Mouse (Mus musculus): ENCODE results near the gene Slc18a2. TPM values are rescaled to one million over a fixed set of nuclear protein-coding genes. Genes with fewer than 3 reads are reported as not detected.

Slc18a2 gene
- polyA plus RNA-seq, 1 experiment from 2014 or later, result 9.1 TPM

GRCm38 (mm10) chr19:59276354-59276753, 15.7 kb downstream of the Slc18a2 start:
- Histone ChIP-seq H3K36me3 (no peaks in the 10 kb centered on the region), H3K4me1 (replicated peaks) (no peaks in the 10 kb centered on the region), H3K27ac (no peak overlapping the region), H3K9ac (no peak overlapping the region), H3K4me2 (no peak overlapping the region), H3K27me3 (no peaks in the 10 kb centered on the region), H3K4me3 (no peak overlapping the region), H3K9me3 (replicated peaks) (no peaks in the 10 kb centered on the region)
- WGBS, result 80% methylated on average over 7 of the region's 7 CpGs
- ATAC-seq (replicated peaks; ENCODE audit: insufficient number of reproducible peaks, insufficient read depth, low FRiP score, low read depth), result no peak

- Histone ChIP-seq H3K27ac (no peak overlapping the region), H3K36me3 (no peaks in the 10 kb centered on the region), H3K4me2 (no peak overlapping the region), H3K27me3 (no peaks in the 10 kb centered on the region), H3K9me3 (replicated peaks) (no peaks in the 10 kb centered on the region), H3K4me3 (no peak overlapping the region), H3K4me1 (replicated peaks) (no peaks in the 10 kb centered on the region), H3K9ac (no peak overlapping the region)
- ATAC-seq (replicated peaks; ENCODE audit: insufficient number of reproducible peaks, insufficient read depth, low FRiP score, low read depth), result no peak
Observed at GRCm38 (mm10) chr19:59280841-59281240, 20.1 kb downstream of the Slc18a2 start.

- H3K9ac ChIP-seq, result no peak overlapping the region
- H3K4me1 ChIP-seq (replicated peaks), result no peaks in the 10 kb centered on the region
- no peaks in the 10 kb centered on the region for H3K27me3 ChIP-seq
- H3K36me3 ChIP-seq, result no peaks in the 10 kb centered on the region
- no peak overlapping the region for H3K4me2 ChIP-seq
- H3K4me3 ChIP-seq, result no peak overlapping the region
- H3K27ac ChIP-seq, result no peak overlapping the region
- no peaks in the 10 kb centered on the region for H3K9me3 ChIP-seq (replicated peaks)
- ATAC-seq (replicated peaks; ENCODE audit: insufficient number of reproducible peaks, insufficient read depth, low FRiP score, low read depth), result no peak
- WGBS, result 75% methylated on average over 3 of the region's 3 CpGs
Observed at GRCm38 (mm10) chr19:59282001-59282400, 21.3 kb downstream of the Slc18a2 start.

GRCm38 (mm10) chr19:59289042-59289441, 28.3 kb downstream of the Slc18a2 start:
- H3K27ac ChIP-seq, result no peak overlapping the region
- ATAC-seq (replicated peaks; ENCODE audit: insufficient number of reproducible peaks, insufficient read depth, low FRiP score, low read depth), result no peak
- H3K36me3 ChIP-seq, result no peaks in the 10 kb centered on the region
- no peaks in the 10 kb centered on the region for H3K4me1 ChIP-seq (replicated peaks)
- H3K4me2 ChIP-seq, result no peak overlapping the region
- no peaks in the 10 kb centered on the region for H3K9me3 ChIP-seq (replicated peaks)
- H3K27me3 ChIP-seq, result no peaks in the 10 kb centered on the region
- no peak overlapping the region for H3K4me3 ChIP-seq
- H3K9ac ChIP-seq, result no peak overlapping the region

- H3K27me3 ChIP-seq, result no peaks in the 10 kb centered on the region
- no peaks in the 10 kb centered on the region for H3K36me3 ChIP-seq
- no peak overlapping the region for H3K4me2 ChIP-seq
- ATAC-seq (replicated peaks; ENCODE audit: insufficient number of reproducible peaks, insufficient read depth, low FRiP score, low read depth), result no peak
- no peak overlapping the region for H3K27ac ChIP-seq
- WGBS, result 67% methylated on average over 6 of the region's 6 CpGs
- H3K9me3 ChIP-seq (replicated peaks), result no peaks in the 10 kb centered on the region
- H3K9ac ChIP-seq, result no peak overlapping the region
- no peaks in the 10 kb centered on the region for H3K4me1 ChIP-seq (replicated peaks)
- no peak overlapping the region for H3K4me3 ChIP-seq
Observed at GRCm38 (mm10) chr19:59289811-59290210, 29.1 kb downstream of the Slc18a2 start.

- no peaks in the 10 kb centered on the region for H3K36me3 ChIP-seq
- WGBS, result 65% methylated on average over 5 of the region's 5 CpGs
Observed at GRCm38 (mm10) chr19:59292183-59292839, 31.6 kb downstream of the Slc18a2 start.

GRCm38 (mm10) chr19:59315308-59315707, 54.6 kb downstream of the Slc18a2 start:
- Histone ChIP-seq H3K36me3 (no peaks in the 10 kb centered on the region), H3K27me3 (no peaks in the 10 kb centered on the region), H3K4me1 (replicated peaks) (no peaks in the 10 kb centered on the region), H3K4me2 (no peak overlapping the region), H3K4me3 (no peak overlapping the region), H3K9me3 (replicated peaks) (no peaks in the 10 kb centered on the region), H3K9ac (no peak overlapping the region), H3K27ac (no peak overlapping the region)
- no peak for ATAC-seq (replicated peaks; ENCODE audit: insufficient number of reproducible peaks, insufficient read depth, low FRiP score, low read depth)

More at GRCm38 (mm10) chr19:59292183-59292839, 31.6 kb downstream of the Slc18a2 start:
- Histone ChIP-seq H3K4me1 (replicated peaks) (no peaks in the 10 kb centered on the region), H3K9ac (no peak overlapping the region), H3K9me3 (replicated peaks) (no peaks in the 10 kb centered on the region), H3K4me3 (no peak overlapping the region), H3K27ac (no peak overlapping the region), H3K4me2 (no peak overlapping the region), H3K27me3 (no peaks in the 10 kb centered on the region)
- 0 out of 2 replicates have a peak, but pooled peaks have one; percentile 43 for ATAC-seq (replicated peaks; ENCODE audit: insufficient number of reproducible peaks, insufficient read depth, low FRiP score, low read depth)

GRCm38 (mm10) chr19:59316571-59316970, 55.9 kb downstream of the Slc18a2 start:
- no peak for ATAC-seq (replicated peaks; ENCODE audit: insufficient number of reproducible peaks, insufficient read depth, low FRiP score, low read depth)
- Histone ChIP-seq H3K9me3 (replicated peaks) (no peaks in the 10 kb centered on the region), H3K9ac (no peak overlapping the region), H3K36me3 (no peaks in the 10 kb centered on the region), H3K4me1 (replicated peaks) (no peaks in the 10 kb centered on the region), H3K27ac (no peak overlapping the region), H3K4me2 (no peak overlapping the region), H3K4me3 (no peak overlapping the region), H3K27me3 (no peaks in the 10 kb centered on the region)

- Histone ChIP-seq H3K4me3 (no peak within 1 kb of the TSS), H3K4me2 (no peak within 1 kb of the TSS), H3K36me3 (0 out of 2 replicates have a peak, but pooled peaks cover 2% of the 10 kb centered on the region), H3K9ac (no peak within 1 kb of the TSS), H3K9me3 (replicated peaks) (no peaks in the 10 kb centered on the region), H3K4me1 (replicated peaks) (peaks cover 3% of the 10 kb centered on the region; the same call in 1 of the 2 replicates), H3K27me3 (no peaks in the 10 kb centered on the region), H3K27ac (no peak within 1 kb of the TSS)
- 95% methylated on average over 13 of the region's 14 CpGs for WGBS
- ATAC-seq (replicated peaks; ENCODE audit: insufficient number of reproducible peaks, insufficient read depth, low FRiP score, low read depth), result no peak
Observed at GRCm38 (mm10) chr19:59321990-59322389, 61.3 kb downstream of the Slc18a2 start, which contains the start of gene Rps12-ps3. Gene Rps12-ps3 (plus strand): TSS chr19:59322290.

GRCm38 (mm10) chr19:59330816-59331225, 70.1 kb downstream of the Slc18a2 start:
- Histone ChIP-seq H3K4me3 (no peak overlapping the region), H3K27me3 (no peaks in the 10 kb centered on the region), H3K9me3 (replicated peaks) (no peaks in the 10 kb centered on the region), H3K4me1 (replicated peaks) (no peaks in the 10 kb centered on the region), H3K4me2 (no peak overlapping the region), H3K27ac (no peak overlapping the region), H3K9ac (no peak overlapping the region), H3K36me3 (0 out of 2 replicates have a peak, but pooled peaks cover 3% of the 10 kb centered on the region)
- no peak for ATAC-seq (replicated peaks; ENCODE audit: insufficient number of reproducible peaks, insufficient read depth, low FRiP score, low read depth)

- H3K4me1 ChIP-seq (replicated peaks), result peaks cover 9% of the 10 kb centered on the region
- WGBS, result 91% methylated on average over 1 of the region's 1 CpGs
- no peaks in the 10 kb centered on the region for H3K27me3 ChIP-seq
- no peak overlapping the region for H3K27ac ChIP-seq
- no peaks in the 10 kb centered on the region for H3K36me3 ChIP-seq
- H3K4me2 ChIP-seq, result no peak overlapping the region
- no peak overlapping the region for H3K4me3 ChIP-seq
- H3K9me3 ChIP-seq (replicated peaks), result no peaks in the 10 kb centered on the region
- H3K9ac ChIP-seq, result no peak overlapping the region
- ATAC-seq (replicated peaks; ENCODE audit: insufficient number of reproducible peaks, insufficient read depth, low FRiP score, low read depth), result no peak
Observed at GRCm38 (mm10) chr19:59336655-59337054, 76.0 kb downstream of the Slc18a2 start.

- 84% methylated on average over 3 of the region's 3 CpGs for WGBS
- ATAC-seq (replicated peaks; ENCODE audit: insufficient number of reproducible peaks, insufficient read depth, low FRiP score, low read depth), result no peak
- no peak overlapping the region for H3K4me2 ChIP-seq
- no peak overlapping the region for H3K27ac ChIP-seq
- no peak overlapping the region for H3K4me3 ChIP-seq
- H3K9ac ChIP-seq, result no peak overlapping the region
- no peaks in the 10 kb centered on the region for H3K27me3 ChIP-seq
- H3K36me3 ChIP-seq, result no peaks in the 10 kb centered on the region
- H3K4me1 ChIP-seq (replicated peaks), result peaks cover 12% of the 10 kb centered on the region
- no peaks in the 10 kb centered on the region for H3K9me3 ChIP-seq (replicated peaks)
Observed at GRCm38 (mm10) chr19:59337872-59338681, 77.4 kb downstream of the Slc18a2 start.
